Mouse (Mus musculus) embryonic facial prominence, embryonic 12.5 days (tissue): ENCODE measurements around the gene Dapk1. TPM values are rescaled to one million over a fixed set of nuclear protein-coding genes. Genes with fewer than 3 reads are reported as not detected.

Source experiments
- ATAC-seq: fragments of 200-750 bp; cut with Nextera tagmentation; 2 replicates; pipeline ENCODE4 v1.8.0; 2017; ENCODE audit not compliant: insufficient number of reproducible peaks, insufficient read depth, low FRiP score, low TSS enrichment
- H3K27ac ChIP-seq: fragments of 300-500 bp; sonication (generic); 2 replicates; pipeline ENCODE4 v1.5.1; 2016; ENCODE audit warnings: mild to moderate bottlenecking
- H3K27me3 ChIP-seq: fragments of 300-500 bp; sonication (generic); 2 replicates; pipeline ENCODE4 v1.6.1; 2016; ENCODE audit warnings: mild to moderate bottlenecking, moderate library complexity
- H3K36me3 ChIP-seq: fragments of 300-500 bp; sonication (generic); 2 replicates; pipeline ENCODE4 v1.6.1; 2016; ENCODE audit warnings: mild to moderate bottlenecking
- H3K4me1 ChIP-seq: fragments of 300-500 bp; sonication (generic); 2 replicates; pipeline ENCODE4 v1.6.1; 2016
- H3K4me2 ChIP-seq: fragments of 300-500 bp; sonication (generic); replicated peaks from 2 replicates; pipeline ENCODE4 v1.6.1; 2016; ENCODE audit warnings: mild to moderate bottlenecking, moderate library complexity
- H3K4me3 ChIP-seq: fragments of 300-500 bp; sonication (generic); 2 replicates; pipeline ENCODE4 v1.5.1; 2016; ENCODE audit warnings: mild to moderate bottlenecking
- H3K9ac ChIP-seq: fragments of 300-500 bp; sonication (generic); 2 replicates; pipeline ENCODE4 v1.6.1; 2016; ENCODE audit warnings: mild to moderate bottlenecking, moderate library complexity
- H3K9me3 ChIP-seq: fragments of 300-500 bp; sonication (generic); 2 replicates; pipeline ENCODE4 v1.6.1; 2016; ENCODE audit warnings: mild to moderate bottlenecking, moderate library complexity
- WGBS: fragments of 180-500 bp; shearing (Covaris S2); methylation state at CpG from one replicate; pipeline ENCODE4 v1.1.7; 2016; 5-methylcytosine and 5-hydroxymethylcytosine counted together
- polyA plus RNA-seq: library from polyadenylated mRNA; unstranded; fragments of >200 nt; fragmentation: Nextera tagmentation; extraction: Ambion mirVana; gene quantifications from 2 replicates; pipeline ENCODE4 v1.2.1, GENCODE M21; 2016

Gene Dapk1
- polyA plus RNA-seq, 1 experiment from 2014 or later = 29.9 TPM

DNA sequence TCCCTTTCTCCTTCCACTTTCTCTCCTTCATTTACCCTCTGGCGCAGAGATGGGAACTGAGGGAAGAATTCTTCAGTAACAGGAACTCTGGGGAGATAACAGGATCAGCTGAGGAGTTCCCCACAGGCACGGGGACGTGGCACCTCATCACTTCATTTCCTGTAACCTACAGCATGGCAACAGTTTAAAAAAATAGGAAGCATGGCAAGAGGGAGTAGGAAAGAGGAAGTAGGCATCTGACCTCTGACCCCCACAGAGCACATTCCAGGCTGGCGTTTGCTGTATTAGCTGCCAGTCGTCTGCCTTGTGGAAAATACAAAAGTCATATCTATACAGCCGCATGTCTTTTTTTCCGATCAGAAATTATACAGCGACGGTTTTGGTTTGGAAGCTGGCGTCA is 68.9 kb downstream of the Dapk1 start:
- 34% methylated on average over 10 of the region's 10 CpGs for WGBS
- Histone ChIP-seq H3K27ac (no peak overlapping the region), H3K4me2 (no peak overlapping the region), H3K4me3 (no peak overlapping the region), H3K36me3 (no peaks in the 10 kb centered on the region), H3K4me1 (peaks cover 24% of the 10 kb centered on the region), H3K27me3 (no peaks in the 10 kb centered on the region), H3K9ac (no peak overlapping the region), H3K9me3 (no peaks in the 10 kb centered on the region)
- no peak for ATAC-seq

DNA sequence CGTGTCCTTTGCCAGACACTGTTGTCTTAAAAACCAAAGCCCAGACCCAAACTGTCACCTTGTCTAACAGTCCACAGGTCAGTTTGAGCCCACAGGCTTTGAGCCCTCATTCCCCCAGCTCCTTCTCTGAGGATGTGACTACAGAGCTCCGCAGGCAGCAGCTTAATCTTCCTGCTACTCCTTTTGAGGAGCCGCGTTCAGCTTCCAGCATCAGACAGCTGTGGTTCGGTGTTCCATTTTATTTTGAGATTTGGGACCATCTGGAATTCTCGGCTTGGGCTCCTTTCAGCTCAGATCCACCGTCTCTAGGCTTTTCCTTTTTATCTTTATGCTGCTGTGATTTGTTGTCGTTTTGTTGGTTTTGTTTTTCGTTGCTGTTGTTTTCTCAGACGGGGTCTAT is 69.5 kb downstream of the Dapk1 start:
- Histone ChIP-seq H3K27ac (no peak overlapping the region), H3K4me2 (no peak overlapping the region), H3K9me3 (no peaks in the 10 kb centered on the region), H3K36me3 (no peaks in the 10 kb centered on the region), H3K4me1 (peaks cover 24% of the 10 kb centered on the region), H3K9ac (no peak overlapping the region), H3K27me3 (no peaks in the 10 kb centered on the region), H3K4me3 (no peak overlapping the region)
- no peak for ATAC-seq
- 63% methylated on average over 10 of the region's 10 CpGs for WGBS

DNA sequence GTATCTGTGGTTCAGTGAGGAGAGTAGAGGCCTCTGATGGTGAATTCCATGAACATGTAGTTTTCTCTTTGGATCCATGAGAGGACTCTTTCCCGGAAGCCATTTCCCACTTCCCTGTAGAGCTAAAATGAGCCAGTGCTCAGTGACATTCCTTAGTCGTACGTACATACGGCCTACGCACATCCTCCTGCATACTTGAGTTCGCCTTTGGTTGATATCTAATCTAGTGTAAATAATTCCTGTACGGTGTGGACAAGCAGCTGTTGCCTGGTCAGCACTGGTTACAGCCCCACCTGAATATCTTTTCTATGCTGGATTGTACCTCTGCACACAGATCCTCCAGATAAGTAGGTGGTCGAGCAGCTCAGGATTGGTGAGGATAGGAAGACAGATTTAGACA is 70.5 kb downstream of the Dapk1 start:
- H3K4me1 ChIP-seq = peaks cover 24% of the 10 kb centered on the region
- no peaks in the 10 kb centered on the region for H3K36me3 ChIP-seq
- no peak overlapping the region for H3K4me2 ChIP-seq
- 84% methylated on average over 8 of the region's 8 CpGs for WGBS
- no peak overlapping the region for H3K4me3 ChIP-seq
- no peaks in the 10 kb centered on the region for H3K27me3 ChIP-seq
- H3K9ac ChIP-seq = no peak overlapping the region
- H3K9me3 ChIP-seq = no peaks in the 10 kb centered on the region
- H3K27ac ChIP-seq = no peak overlapping the region
- no peak for ATAC-seq

DNA sequence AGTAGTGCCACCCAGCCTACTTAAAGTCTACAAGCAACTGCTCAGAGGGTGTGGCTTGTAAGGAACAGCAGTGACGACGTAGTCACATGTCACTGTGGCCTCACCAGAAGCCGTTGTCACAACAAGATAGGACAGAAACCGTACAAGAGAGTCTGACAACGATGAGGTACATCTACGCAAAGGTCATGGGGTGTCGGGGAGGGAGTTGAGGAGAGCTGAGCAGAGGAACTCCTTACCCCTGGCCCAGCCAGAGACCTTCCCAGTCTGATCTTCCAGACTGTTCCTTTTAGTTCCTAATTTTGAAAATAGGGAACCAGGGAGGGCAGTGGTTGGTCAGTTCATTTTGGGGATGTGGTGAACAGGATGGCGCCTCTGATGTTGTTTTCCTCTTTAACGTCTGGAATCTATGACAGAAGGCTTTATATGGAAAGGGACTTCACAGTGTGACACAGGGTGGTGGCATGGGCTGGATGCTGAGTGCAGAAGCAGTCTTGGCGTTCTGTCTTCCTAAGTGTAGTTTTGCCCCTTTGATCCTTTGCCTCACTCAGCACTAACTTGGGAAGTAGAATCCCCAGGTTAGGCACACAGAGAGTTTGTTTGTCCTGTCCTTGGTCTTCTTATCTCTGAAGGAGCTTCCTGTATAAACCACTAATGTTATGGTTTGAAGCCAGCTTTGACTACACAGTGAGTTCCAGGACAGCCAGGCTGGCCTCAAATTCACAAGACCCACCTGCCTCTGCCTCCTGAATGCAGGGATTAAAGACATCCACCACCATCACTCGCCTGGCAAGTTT is 71.3 kb downstream of the Dapk1 start:
- Histone ChIP-seq H3K27ac (no peak overlapping the region), H3K4me1 (peaks cover 24% of the 10 kb centered on the region), H3K36me3 (no peaks in the 10 kb centered on the region), H3K9ac (no peak overlapping the region), H3K27me3 (no peaks in the 10 kb centered on the region), H3K4me3 (no peak overlapping the region), H3K4me2 (no peak overlapping the region), H3K9me3 (no peaks in the 10 kb centered on the region)
- no peak for ATAC-seq
- 89% methylated on average over 11 of the region's 11 CpGs for WGBS

DNA sequence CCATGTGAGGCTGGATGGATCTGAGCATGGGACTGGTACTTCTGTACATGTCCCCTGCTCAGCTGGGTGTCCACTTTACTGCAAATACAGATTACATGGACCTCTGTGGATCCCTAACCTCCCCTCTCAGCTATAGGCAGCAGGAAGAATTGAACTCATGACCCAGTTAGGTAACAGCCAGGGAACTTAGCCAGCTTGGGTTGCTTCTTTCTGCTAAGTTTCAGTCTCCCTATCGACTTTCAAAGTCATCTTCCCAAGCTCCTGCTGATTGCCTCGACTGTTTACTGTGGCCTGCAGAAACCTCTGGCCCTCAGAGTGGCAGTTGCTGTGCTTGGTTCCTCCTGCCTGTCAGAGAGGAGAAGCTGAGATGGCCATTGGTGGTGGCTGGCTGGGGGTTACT is 72.6 kb downstream of the Dapk1 start:
- H3K9me3 ChIP-seq = no peaks in the 10 kb centered on the region
- H3K27me3 ChIP-seq = no peaks in the 10 kb centered on the region
- no peak overlapping the region for H3K9ac ChIP-seq
- WGBS = 22% methylated on average over 2 of the region's 2 CpGs
- no peaks in the 10 kb centered on the region for H3K36me3 ChIP-seq
- no peak overlapping the region for H3K4me3 ChIP-seq
- no peak overlapping the region for H3K4me2 ChIP-seq
- H3K27ac ChIP-seq = peak overlapping the region; percentile 51
- peaks cover 24% of the 10 kb centered on the region for H3K4me1 ChIP-seq
- ATAC-seq = no peak

DNA sequence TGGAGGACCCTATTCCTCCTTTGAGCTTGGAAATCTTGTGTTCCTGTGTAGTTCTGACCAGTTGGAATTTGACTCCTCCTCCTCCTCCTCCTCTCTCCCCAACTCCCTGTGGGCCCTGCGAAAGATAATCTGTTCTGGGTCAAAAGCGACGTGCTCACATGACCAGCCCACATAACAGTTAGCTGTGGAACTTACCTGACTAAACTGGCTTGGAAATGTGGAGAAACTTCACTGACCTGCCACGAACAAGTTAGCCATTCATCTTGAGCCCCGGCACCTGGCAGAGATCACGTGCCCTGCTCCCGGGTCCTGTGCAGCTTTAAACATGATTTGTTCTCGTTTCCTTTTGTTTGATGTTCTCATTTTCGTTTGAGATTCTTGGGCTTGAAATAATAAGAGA is 73.2 kb downstream of the Dapk1 start:
- no peak for ATAC-seq
- 24% methylated on average over 9 of the region's 9 CpGs for WGBS

DNA sequence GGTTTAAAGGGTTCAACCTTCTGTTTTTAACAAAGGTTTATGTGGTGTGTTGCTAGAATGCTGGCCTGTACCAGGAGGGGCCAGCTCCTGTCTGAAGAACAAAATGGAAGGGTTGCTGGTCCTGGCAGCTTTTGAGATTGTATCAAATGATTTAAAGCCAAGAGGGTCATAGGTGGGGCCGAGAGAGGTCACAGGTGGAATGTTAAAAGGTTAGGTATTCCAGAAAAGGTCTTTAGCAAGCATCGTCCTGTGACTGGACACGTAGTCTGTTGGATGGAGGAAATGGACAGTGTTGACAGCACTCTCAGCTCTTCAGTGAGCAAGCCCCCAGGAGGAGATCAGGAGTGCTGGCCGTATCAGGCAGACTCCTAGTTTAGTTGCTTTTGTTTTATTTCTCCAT is 73.7 kb downstream of the Dapk1 start:
- 0 out of 2 replicates have a peak overlapping the region, but pooled peaks have one; percentile 47 for H3K27ac ChIP-seq
- H3K4me1 ChIP-seq = peaks cover 23% of the 10 kb centered on the region
- no peaks in the 10 kb centered on the region for H3K27me3 ChIP-seq
- H3K36me3 ChIP-seq = no peaks in the 10 kb centered on the region
- WGBS = 45% methylated on average over 4 of the region's 4 CpGs
- no peak for ATAC-seq
- no peak overlapping the region for H3K9ac ChIP-seq
- H3K4me3 ChIP-seq = no peak overlapping the region
- H3K4me2 ChIP-seq = no peak overlapping the region
- H3K9me3 ChIP-seq = no peaks in the 10 kb centered on the region

More for the DNA sequence above, 73.2 kb downstream of the Dapk1 start:
- Histone ChIP-seq H3K4me3 (no peak overlapping the region), H3K9ac (no peak overlapping the region), H3K9me3 (no peaks in the 10 kb centered on the region), H3K4me2 (peak overlapping the region; percentile 28), H3K36me3 (no peaks in the 10 kb centered on the region), H3K27ac (peak overlapping the region; percentile 51), H3K4me1 (peaks cover 24% of the 10 kb centered on the region), H3K27me3 (no peaks in the 10 kb centered on the region)

DNA sequence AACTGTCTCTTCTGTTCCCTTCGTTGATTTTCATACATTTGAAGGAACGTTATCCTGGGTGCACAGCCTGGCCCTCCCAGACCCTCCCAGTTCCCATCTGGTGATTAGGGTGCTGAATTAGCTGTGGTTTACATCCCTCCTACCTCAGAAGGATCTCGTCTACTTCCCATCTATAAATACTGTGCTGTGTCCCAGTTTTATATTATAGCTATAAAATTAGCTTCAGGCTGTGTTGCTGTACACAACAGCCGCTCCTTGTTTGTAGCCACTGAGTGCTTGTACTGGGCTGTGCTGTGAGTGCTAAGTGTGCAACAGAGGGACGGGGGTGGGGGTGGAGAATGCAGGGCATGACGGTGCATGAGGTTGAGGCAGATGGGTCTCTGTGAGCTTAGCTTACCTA is 77.2 kb downstream of the Dapk1 start:
- ATAC-seq = no peak
- Histone ChIP-seq H3K27ac (no peak overlapping the region), H3K9me3 (no peaks in the 10 kb centered on the region)

DNA sequence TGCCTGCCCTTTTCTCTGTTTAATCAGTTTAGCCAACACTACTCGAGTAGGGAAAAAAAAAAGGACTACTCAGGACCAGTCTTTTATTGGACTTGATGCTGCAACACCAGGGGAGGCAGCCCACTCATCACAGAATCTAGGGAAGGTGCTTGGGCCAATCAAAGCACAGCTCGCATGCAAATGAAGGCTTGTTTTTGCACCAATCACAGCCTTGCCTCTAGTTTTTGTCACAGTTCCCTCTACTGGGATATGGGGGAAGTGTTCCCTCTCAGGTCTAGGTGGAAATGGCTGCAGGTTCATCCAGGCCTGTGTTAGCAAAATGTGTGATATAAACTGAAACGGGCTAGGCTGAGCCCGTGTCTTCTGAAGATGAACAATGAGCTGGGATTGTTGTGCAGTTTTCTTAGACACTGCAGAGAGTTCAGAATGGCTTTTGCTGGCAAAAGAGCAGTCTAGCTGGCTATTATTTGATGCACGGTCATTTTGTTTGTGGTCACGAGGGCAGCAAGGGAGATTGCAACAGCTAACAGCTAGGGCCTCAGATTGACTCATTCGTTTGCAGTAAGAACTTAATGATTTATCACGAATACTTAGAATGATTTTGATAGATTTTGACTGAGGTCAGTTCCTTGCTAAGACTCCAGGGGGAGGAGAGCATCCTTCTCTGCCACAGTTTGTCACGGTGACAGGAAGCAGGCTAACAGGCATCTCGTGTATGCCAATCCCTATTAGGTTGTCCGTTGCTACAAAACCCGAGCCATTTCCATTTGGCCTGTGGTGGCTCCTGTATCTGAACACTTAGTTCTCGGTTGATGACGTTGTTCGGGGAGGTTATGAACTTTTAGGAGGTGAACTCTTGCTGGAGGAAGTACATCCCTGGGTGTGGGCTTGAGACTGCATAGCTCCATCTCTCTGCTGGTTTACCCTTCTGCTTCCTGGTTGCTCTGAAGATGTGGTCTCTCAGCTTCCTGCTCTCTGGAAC is 81.3 kb downstream of the Dapk1 start:
- peaks cover 47% of the 10 kb centered on the region for H3K4me1 ChIP-seq
- no peaks in the 10 kb centered on the region for H3K27me3 ChIP-seq
- H3K4me2 ChIP-seq = no peak overlapping the region
- H3K9me3 ChIP-seq = no peaks in the 10 kb centered on the region
- H3K4me3 ChIP-seq = no peak overlapping the region
- H3K27ac ChIP-seq = no peak overlapping the region
- no peak for ATAC-seq
- H3K36me3 ChIP-seq = no peaks in the 10 kb centered on the region
- WGBS = 83% methylated on average over 15 of the region's 15 CpGs
- H3K9ac ChIP-seq = no peak overlapping the region

More for the DNA sequence above, 77.2 kb downstream of the Dapk1 start:
- Histone ChIP-seq H3K9ac (no peak overlapping the region), H3K27me3 (no peaks in the 10 kb centered on the region), H3K4me3 (no peak overlapping the region), H3K4me1 (peaks cover 22% of the 10 kb centered on the region), H3K36me3 (no peaks in the 10 kb centered on the region), H3K4me2 (no peak overlapping the region)
- WGBS = 75% methylated on average over 6 of the region's 6 CpGs

DNA sequence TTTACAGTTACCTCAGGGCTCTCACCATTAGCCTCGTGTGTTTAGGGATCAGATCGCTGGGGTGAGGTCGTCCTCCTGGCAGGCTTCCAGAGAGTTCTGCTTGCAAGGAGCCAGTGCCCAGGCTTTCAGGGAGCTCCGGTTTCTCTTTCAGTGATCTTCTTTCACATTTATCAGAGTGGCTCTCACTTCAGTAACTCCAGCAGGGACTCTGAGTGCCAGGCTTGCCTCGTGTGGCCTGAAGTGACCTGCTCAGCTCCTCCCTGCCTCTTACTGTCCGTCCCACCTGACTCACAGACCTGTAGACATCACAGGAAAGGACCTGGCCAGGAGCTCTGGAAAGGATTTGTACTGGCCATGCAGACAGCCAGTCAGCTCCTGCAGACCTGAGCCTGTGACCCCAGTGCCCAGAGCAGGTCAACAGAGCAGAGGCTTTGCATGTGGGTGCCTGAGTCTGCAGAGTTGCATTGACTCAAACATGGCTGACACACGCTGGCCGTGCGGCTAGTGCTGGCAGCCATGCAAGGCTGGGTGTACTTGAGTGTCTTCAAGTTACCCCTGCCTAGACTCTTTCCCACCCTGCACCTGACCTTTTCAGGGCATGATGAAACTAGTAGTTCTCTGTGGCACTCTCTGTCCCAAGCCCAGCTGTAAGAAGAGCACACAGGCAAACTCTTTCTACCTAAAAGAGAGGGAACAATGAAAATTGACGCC is 82.5 kb downstream of the Dapk1 start:
- H3K9me3 ChIP-seq = no peaks in the 10 kb centered on the region
- ATAC-seq = no peak
- no peak overlapping the region for H3K9ac ChIP-seq
- no peak overlapping the region for H3K4me3 ChIP-seq
- H3K4me2 ChIP-seq = no peak overlapping the region
- H3K36me3 ChIP-seq = no peaks in the 10 kb centered on the region
- 50% methylated on average over 10 of the region's 10 CpGs for WGBS
- no peaks in the 10 kb centered on the region for H3K27me3 ChIP-seq
- H3K4me1 ChIP-seq = peaks cover 55% of the 10 kb centered on the region
- peak overlapping the region; percentile 41; the same call in 1 of the 2 replicates for H3K27ac ChIP-seq

DNA sequence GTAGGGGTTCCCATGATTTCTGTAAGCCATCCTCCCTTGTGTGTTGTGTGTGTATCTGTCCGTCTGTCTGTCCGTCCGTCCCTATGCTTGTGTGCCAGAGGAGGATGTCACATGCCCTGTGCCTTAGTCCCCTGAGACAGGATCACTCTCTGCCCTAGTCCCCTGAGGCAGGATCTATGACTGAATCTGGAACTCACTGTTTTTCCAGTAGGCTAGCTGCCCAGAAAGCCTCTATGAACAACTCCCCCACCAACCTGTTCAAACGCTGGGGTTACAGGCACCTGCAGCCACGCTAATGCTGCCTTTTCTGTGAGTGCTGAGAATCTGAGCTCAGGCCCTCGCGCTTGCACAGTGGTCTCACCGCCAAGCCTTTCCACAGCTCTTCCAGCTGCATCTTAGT is 83.1 kb downstream of the Dapk1 start:
- 73% methylated on average over 8 of the region's 8 CpGs for WGBS
- H3K27me3 ChIP-seq = no peaks in the 10 kb centered on the region
- H3K4me3 ChIP-seq = no peak overlapping the region
- no peak overlapping the region for H3K27ac ChIP-seq
- peaks cover 55% of the 10 kb centered on the region for H3K4me1 ChIP-seq
- ATAC-seq = no peak
- H3K9me3 ChIP-seq = no peaks in the 10 kb centered on the region
- H3K9ac ChIP-seq = no peak overlapping the region
- H3K4me2 ChIP-seq = no peak overlapping the region
- H3K36me3 ChIP-seq = no peaks in the 10 kb centered on the region
